Mouse (Mus musculus) liver, embryonic 11.5 days (tissue): ENCODE measurements around the gene Slfn9. TPM values are rescaled to one million over a fixed set of nuclear protein-coding genes. Genes with fewer than 3 reads are reported as not detected.
A peak's percentile ranks its signal among the peaks of the same experiment; 100 is the strongest.
"Not testable (repeated sequence)": the region's sequence is repeated elsewhere in the genome, so short reads cannot be mapped to it uniquely, and the experiment has no call there.

Experiments
- ATAC-seq: fragments of 200-750 bp; cut with Nextera tagmentation; replicated peaks from 2 replicates; pipeline ENCODE4 v1.8.0; 2017; ENCODE audit warnings: moderate number of reproducible peaks, mild to moderate bottlenecking, moderate TSS enrichment, moderate library complexity; ENCODE audit not compliant: low FRiP score
- DNase-seq: peaks from one replicate; pipeline ENCODE4 v3.0.0-alpha.2; 2017; ENCODE audit warnings: low spot score
- H3K27ac ChIP-seq: fragments of 300-500 bp; sonication (generic); 2 replicates; pipeline ENCODE4 v1.5.1; 2014; ENCODE audit warnings: mild to moderate bottlenecking, low read depth, low read length, control low read depth
- H3K27me3 ChIP-seq: fragments of 300-500 bp; sonication (generic); replicated peaks from 2 replicates; pipeline ENCODE4 v1.6.1; 2014; ENCODE audit warnings: low read length, mixed read lengths; ENCODE audit not compliant: control insufficient read depth, insufficient read depth
- H3K36me3 ChIP-seq: fragments of 300-500 bp; sonication (generic); 2 replicates; pipeline ENCODE4 v1.6.1; 2014; ENCODE audit warnings: mild to moderate bottlenecking, low read length, moderate library complexity, mixed read lengths; ENCODE audit not compliant: control insufficient read depth, insufficient read depth
- H3K4me1 ChIP-seq: fragments of 300-500 bp; sonication (generic); replicated peaks from 2 replicates; pipeline ENCODE4 v1.6.1; 2014; ENCODE audit warnings: low read length, mixed read lengths; ENCODE audit not compliant: control insufficient read depth, insufficient read depth
- H3K4me2 ChIP-seq: fragments of 300-500 bp; sonication (generic); 2 replicates; pipeline ENCODE4 v1.6.1; 2014; ENCODE audit warnings: mild to moderate bottlenecking, control low read depth, moderate library complexity
- H3K4me3 ChIP-seq: fragments of 300-500 bp; sonication (generic); 2 replicates; pipeline ENCODE4 v1.5.1; 2014; ENCODE audit warnings: low read depth, low read length, control low read depth
- H3K9ac ChIP-seq: fragments of 300-500 bp; sonication (generic); 2 replicates; pipeline ENCODE4 v1.6.1; 2014; ENCODE audit warnings: low read depth, low read length, control low read depth
- H3K9me3 ChIP-seq: fragments of 300-500 bp; sonication (generic); 2 replicates; pipeline ENCODE4 v1.6.1; 2016; ENCODE audit warnings: low read length, inconsistent platforms, mixed read lengths; ENCODE audit not compliant: control insufficient read depth
- WGBS: fragments of 180-500 bp; shearing (Covaris S2); extraction: QIAGEN DNeasy Blood & Tissue Kit; methylation state at CpG from one replicate; pipeline ENCODE4 v1.1.7; 2014; 5-methylcytosine and 5-hydroxymethylcytosine counted together
- polyA plus RNA-seq: library from polyadenylated mRNA; unstranded; fragments of >200 nt; fragmentation: Nextera tagmentation; extraction: Ambion mirVana; gene quantifications from 2 replicates; pipeline ENCODE4 v1.2.1, GENCODE M21; 2014

Gene Slfn9
- polyA plus RNA-seq, 1 experiment from 2014 or later = 8.1 TPM

DNA sequence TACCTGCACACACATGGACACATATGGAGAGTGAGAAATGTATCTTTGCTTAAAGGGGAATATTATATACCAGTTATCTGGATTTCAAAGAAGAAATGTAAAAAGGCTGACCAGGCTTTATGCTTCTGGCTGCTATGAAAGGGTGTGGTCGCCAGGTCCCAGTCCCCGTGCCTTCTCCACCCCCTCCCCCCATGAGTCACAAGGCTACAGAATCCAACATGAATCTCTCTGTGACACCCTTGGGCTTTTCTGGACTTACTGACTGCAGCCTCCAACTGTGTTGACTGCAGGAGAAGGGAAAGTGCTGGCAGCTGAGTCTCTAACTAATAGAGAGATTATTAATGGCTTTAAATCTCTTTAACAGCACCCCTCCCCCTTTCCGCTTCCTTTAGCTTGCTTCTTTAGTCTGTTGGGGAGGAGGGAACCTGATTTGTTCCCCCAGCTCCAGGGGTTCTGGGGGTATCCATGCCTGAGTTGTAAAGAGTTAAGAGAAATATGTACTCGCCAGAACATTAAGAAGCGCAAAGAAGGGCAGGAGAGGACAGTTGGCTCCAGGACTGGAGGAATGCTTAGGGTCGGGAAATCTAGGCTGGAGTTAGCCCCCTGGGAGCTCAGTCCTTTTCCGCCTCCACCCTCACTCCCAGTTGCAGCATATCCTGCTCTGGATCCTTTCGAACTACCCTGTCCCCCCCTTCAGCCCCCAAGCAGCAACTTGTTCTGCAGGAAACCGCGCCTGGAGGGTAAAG, 40.7 kb downstream of the Slfn9 start, which contains the start of gene Slfn5:
Gene Slfn5, plus strand, starts transcription at position 614 of the 746 bp plus-strand sequence.
- WGBS = 6% methylated on average over 10 of the region's 10 CpGs
- no peaks in the 10 kb centered on the region for H3K9me3 ChIP-seq
- no peak within 1 kb of the TSS for H3K27ac ChIP-seq
- no peak within 1 kb of the TSS for H3K9ac ChIP-seq
- no peak within 1 kb of the TSS for H3K4me3 ChIP-seq
- H3K36me3 ChIP-seq = no peaks in the 10 kb centered on the region
- ATAC-seq (no peak), DNase-seq (no peak)
- peaks cover 43% of the 10 kb centered on the region for H3K27me3 ChIP-seq
- H3K4me1 ChIP-seq = peaks cover 10% of the 10 kb centered on the region; the same call in 1 of the 2 replicates
- H3K4me2 ChIP-seq = peak within 1 kb of the TSS; percentile 50

DNA sequence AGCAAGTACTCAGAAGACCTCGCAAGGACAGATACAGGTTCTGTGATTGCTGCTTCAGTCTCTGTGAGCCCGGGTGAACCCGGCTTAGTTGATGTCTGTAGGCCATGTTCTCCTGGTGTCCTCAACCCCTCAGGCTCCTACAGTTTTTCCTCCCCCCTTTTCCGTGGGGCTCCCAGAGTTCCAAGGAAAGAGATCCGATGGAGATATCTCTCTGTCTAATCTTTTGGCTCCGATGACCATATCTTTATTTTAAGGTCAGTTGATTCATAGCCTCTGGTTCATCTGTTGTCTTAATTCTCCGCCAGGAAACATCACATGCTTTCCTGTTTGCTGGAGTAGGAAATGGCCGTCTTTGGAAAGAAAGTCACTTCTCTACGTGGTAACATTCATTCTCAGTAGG, 42.6 kb downstream of the Slfn9 start:
- 69% methylated on average over 9 of the region's 9 CpGs for WGBS
- no peak overlapping the region for H3K27ac ChIP-seq
- H3K9ac ChIP-seq = no peak overlapping the region
- H3K4me3 ChIP-seq = no peak overlapping the region
- H3K36me3 ChIP-seq = no peaks in the 10 kb centered on the region
- peaks cover 10% of the 10 kb centered on the region; the same call in 1 of the 2 replicates for H3K4me1 ChIP-seq
- peaks cover 43% of the 10 kb centered on the region for H3K27me3 ChIP-seq
- no peak for ATAC-seq
- H3K9me3 ChIP-seq = no peaks in the 10 kb centered on the region
- DNase-seq = no peak
- no peak overlapping the region for H3K4me2 ChIP-seq

DNA sequence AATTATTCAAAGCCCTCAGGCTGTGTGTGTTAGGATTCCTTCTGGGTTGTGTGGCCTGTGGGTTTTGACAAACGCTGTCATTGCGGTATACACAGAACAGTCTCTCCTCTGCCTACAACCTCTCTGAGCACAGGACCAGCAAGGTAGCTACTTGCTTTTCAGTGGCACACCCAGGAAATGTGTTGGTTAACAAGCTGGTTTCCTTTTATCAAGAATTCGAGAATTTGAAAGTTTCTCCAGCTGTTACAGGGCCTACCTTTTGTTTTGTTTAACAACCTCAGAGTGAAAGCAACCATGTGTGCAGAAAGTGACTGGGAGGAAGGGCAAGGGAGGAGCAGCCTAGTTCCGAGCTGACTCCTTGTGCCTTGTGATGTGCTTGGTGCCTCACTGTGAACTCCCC, 44.2 kb downstream of the Slfn9 start:
- Histone ChIP-seq H3K4me3 (no peak overlapping the region), H3K27ac (no peak overlapping the region), H3K36me3 (no peaks in the 10 kb centered on the region), H3K9me3 (no peaks in the 10 kb centered on the region), H3K4me2 (no peak overlapping the region), H3K4me1 (peaks cover 10% of the 10 kb centered on the region; the same call in 1 of the 2 replicates), H3K27me3 (peaks cover 34% of the 10 kb centered on the region), H3K9ac (no peak overlapping the region)
- ATAC-seq (no peak), DNase-seq (no peak)
- WGBS = 55% methylated on average over 4 of the region's 4 CpGs

DNA sequence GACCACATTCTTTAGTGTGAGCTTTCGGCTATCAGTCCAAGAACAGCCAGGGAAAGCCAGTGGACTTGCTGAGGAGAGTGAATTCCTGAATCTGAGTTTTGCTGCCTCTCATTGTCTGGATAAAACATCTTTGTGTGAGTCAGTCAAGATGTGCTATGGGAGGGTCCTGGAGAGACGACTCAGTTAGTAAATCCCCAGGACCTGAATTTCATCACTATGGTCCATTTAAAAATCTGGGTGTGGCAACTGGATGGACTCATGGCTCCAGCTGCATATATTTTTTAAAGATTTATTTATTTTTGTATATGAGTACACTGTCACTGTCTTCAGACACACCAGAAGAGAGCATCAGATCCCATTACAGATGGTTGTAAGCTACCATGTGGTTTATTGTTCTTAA, 46.0 kb downstream of the Slfn9 start:
- no peak for ATAC-seq
- H3K9ac ChIP-seq = no peak overlapping the region
- no peak overlapping the region for H3K4me3 ChIP-seq
- no peaks in the 10 kb centered on the region for H3K36me3 ChIP-seq
- H3K4me1 ChIP-seq = no peaks in the 10 kb centered on the region
- peaks cover 18% of the 10 kb centered on the region for H3K27me3 ChIP-seq
- H3K4me2 ChIP-seq = no peak overlapping the region
- no peak overlapping the region for H3K27ac ChIP-seq
- WGBS = 35% methylated on average over 2 of the region's 2 CpGs
- no peak for DNase-seq
- H3K9me3 ChIP-seq = no peaks in the 10 kb centered on the region

DNA sequence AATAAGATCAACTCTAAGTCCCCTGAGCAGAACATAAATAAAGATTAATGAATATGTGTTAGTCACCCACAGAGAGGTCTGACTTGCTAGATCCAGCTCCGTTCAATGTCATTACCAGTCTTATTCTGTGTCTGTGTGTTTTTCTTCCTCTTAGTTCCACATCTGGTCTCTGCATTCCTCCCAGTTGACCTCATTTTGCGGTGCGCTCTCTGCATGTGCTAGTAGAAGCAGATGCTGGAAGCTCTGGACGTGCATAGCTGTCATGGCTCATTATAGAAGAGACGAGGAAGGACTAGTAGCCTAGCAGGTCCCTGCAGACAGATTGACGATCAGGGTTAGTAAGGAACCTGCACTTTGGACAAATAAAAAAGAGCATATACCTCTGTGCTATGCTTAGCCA, 48.3 kb downstream of the Slfn9 start:
- Histone ChIP-seq H3K9me3 (no peaks in the 10 kb centered on the region), H3K4me3 (no peak overlapping the region), H3K4me2 (no peak overlapping the region), H3K27me3 (peaks cover 9% of the 10 kb centered on the region), H3K27ac (no peak overlapping the region), H3K4me1 (no peaks in the 10 kb centered on the region), H3K9ac (no peak overlapping the region), H3K36me3 (no peaks in the 10 kb centered on the region)
- DNase-seq = no peak
- WGBS = 63% methylated on average over 6 of the region's 6 CpGs
- ATAC-seq = no peak

DNA sequence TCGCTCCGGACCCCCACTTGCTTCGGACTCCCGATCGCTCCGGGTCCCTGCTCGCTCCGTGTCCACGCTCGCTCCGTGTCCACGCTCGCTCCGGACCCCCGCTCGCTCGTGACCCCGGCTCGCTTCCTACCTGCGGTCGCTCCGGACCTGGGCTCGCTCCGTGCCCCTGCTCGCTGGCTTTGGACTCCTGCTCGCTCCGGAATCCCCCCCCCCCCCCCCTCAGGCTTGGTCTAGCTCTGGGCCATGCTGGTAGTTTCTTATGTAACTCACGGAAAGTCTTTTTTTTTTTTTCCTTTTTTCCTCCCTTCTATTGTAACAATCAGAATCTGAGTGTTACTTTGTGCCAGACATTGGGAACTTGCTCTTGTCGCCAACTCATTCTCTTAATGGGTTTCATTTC, 58.4 kb downstream of the Slfn9 start:
- Histone ChIP-seq H3K27me3 (peaks cover 91% of the 10 kb centered on the region), H3K9me3 (no peaks in the 10 kb centered on the region), H3K36me3 (no peaks in the 10 kb centered on the region), H3K4me1 (no peaks in the 10 kb centered on the region), H3K9ac (no peak overlapping the region), H3K27ac (no peak overlapping the region), H3K4me2 (peak overlapping the region; percentile 73), H3K4me3 (peak overlapping the region; percentile 50)
- 3% methylated on average over 29 of the region's 29 CpGs for WGBS
- ATAC-seq = no peak
- DNase-seq = no peak

DNA sequence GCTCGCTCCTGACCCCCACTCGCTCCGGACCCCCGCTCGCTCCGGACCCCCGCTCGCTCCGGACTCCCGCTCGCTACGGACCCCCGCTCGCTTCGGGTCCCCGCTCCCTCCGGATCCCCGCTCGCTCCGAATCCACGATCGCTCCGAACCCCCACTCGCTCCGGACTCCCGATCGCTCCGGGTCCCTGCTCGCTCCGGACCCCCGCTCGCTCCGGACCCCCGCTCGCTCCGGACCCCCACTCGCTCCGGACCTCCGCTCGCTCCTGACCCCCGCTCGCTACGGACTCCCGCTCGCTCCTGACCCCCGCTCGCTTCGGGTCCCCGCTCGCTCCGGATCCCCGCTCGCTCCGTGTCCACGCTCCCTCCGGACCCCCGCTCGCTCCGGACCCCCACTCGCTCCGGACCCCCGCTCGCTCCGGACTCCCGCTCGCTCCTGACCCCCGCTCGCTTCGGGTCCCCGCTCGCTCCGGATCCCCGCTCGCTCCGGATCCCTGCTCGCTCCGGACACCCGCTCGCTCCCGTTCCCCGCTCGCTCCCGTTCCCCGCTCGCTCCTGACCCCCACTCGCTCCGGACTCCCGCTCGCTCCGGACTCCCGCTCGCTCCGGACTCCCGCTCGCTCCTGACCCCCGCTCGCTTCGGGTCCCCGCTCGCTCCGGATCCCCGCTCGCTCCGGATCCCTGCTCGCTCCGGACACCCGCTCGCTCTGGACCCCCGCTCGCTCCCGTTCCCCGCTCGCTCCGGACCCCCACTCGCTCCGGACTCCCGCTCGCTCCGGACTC, 59.8 kb downstream of the Slfn9 start:
- H3K9ac ChIP-seq = 0 out of 2 replicates have a peak overlapping the region, but pooled peaks have one; percentile 14
- H3K4me2 ChIP-seq = peak overlapping the region; percentile 73
- H3K27me3 ChIP-seq = peaks cover 89% of the 10 kb centered on the region
- peak overlapping the region; percentile 50 for H3K4me3 ChIP-seq
- DNase-seq, H3K9me3 ChIP-seq, ATAC-seq, H3K4me1 ChIP-seq, H3K36me3 ChIP-seq, H3K27ac ChIP-seq: not testable (repeated sequence)
- WGBS = 1% methylated on average over 119 of the region's 119 CpGs

DNA sequence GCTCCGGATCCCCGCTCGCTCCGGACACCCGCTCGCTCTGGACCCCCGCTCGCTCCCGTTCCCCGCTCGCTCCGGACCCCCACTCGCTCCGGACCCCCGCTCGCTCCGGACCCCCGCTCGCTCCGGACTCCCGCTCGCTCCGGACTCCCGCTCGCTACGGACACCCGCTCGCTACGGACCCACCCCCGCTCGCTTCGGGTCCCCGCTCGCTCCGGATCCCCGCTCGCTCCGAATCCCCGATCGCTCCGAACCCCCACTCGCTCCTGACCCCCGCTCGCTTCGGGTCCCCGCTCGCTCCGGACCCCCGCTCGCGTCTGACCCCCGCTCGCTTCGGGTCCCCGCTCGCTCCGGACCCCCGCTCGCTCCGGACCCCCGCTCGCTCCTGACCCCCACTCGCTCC, 60.5 kb downstream of the Slfn9 start:
- 4% methylated on average over 54 of the region's 63 CpGs for WGBS
- not testable (repeated sequence) for H3K9me3 ChIP-seq, DNase-seq, ATAC-seq, H3K27ac ChIP-seq, H3K9ac ChIP-seq, H3K36me3 ChIP-seq, H3K4me1 ChIP-seq
- H3K4me2 ChIP-seq = peak overlapping the region; percentile 73
- peak overlapping the region; percentile 50 for H3K4me3 ChIP-seq
- H3K27me3 ChIP-seq = peaks cover 90% of the 10 kb centered on the region
